Mouse (Mus musculus) neural tube, embryonic 13.5 days (tissue): Measurements from ENCODE around the gene Slc20a1. TPM values are rescaled to one million over a fixed set of nuclear protein-coding genes. Genes with fewer than 3 reads are reported as not detected.

Source experiments
- ATAC-seq: fragments of 200-750 bp; cut with Nextera tagmentation; 2 replicates; pipeline ENCODE4 v1.8.0; 2017; ENCODE audit warnings: low read depth, mild to moderate bottlenecking, moderate TSS enrichment, moderate library complexity
- H3K27ac ChIP-seq: fragments of 300-500 bp; sonication (generic); replicated peaks from 2 replicates; pipeline ENCODE4 v1.5.1; 2015; ENCODE audit warnings: moderate library complexity, mild to moderate bottlenecking, inconsistent platforms
- H3K27me3 ChIP-seq: fragments of 300-500 bp; sonication (generic); 2 replicates; pipeline ENCODE4 v1.6.1; 2015; ENCODE audit warnings: mild to moderate bottlenecking, inconsistent platforms
- H3K36me3 ChIP-seq: fragments of 300-500 bp; sonication (generic); 2 replicates; pipeline ENCODE4 v1.6.1; 2015; ENCODE audit warnings: mild to moderate bottlenecking, inconsistent platforms
- H3K4me1 ChIP-seq: fragments of 300-500 bp; sonication (generic); replicated peaks from 2 replicates; pipeline ENCODE4 v1.6.1; 2015; ENCODE audit warnings: inconsistent platforms
- H3K4me2 ChIP-seq: fragments of 300-500 bp; sonication (generic); 2 replicates; pipeline ENCODE4 v1.6.1; 2015; ENCODE audit warnings: inconsistent platforms, mild to moderate bottlenecking, moderate library complexity
- H3K4me3 ChIP-seq: fragments of 300-500 bp; sonication (generic); 2 replicates; pipeline ENCODE4 v1.5.1; 2015; ENCODE audit warnings: mild to moderate bottlenecking, inconsistent platforms
- H3K9ac ChIP-seq: fragments of 300-500 bp; sonication (generic); 2 replicates; pipeline ENCODE4 v1.6.1; 2015; ENCODE audit warnings: moderate library complexity, mild to moderate bottlenecking, inconsistent platforms
- H3K9me3 ChIP-seq: fragments of 300-500 bp; sonication (generic); 2 replicates; pipeline ENCODE4 v1.6.1; 2016; ENCODE audit warnings: inconsistent platforms
- WGBS: fragments of 180-500 bp; shearing (Covaris S2); methylation state at CpG from one replicate; pipeline ENCODE4 v1.1.7; 2015; 5-methylcytosine and 5-hydroxymethylcytosine counted together
- polyA plus RNA-seq: library from polyadenylated mRNA; unstranded; fragments of >200 nt; fragmentation: Nextera tagmentation; extraction: Ambion mirVana; gene quantifications from 2 replicates; pipeline ENCODE4 v1.2.1, GENCODE M21; 2015

Gene Slc20a1
- polyA plus RNA-seq, 1 experiment from 2014 or later: 43.2 TPM

DNA sequence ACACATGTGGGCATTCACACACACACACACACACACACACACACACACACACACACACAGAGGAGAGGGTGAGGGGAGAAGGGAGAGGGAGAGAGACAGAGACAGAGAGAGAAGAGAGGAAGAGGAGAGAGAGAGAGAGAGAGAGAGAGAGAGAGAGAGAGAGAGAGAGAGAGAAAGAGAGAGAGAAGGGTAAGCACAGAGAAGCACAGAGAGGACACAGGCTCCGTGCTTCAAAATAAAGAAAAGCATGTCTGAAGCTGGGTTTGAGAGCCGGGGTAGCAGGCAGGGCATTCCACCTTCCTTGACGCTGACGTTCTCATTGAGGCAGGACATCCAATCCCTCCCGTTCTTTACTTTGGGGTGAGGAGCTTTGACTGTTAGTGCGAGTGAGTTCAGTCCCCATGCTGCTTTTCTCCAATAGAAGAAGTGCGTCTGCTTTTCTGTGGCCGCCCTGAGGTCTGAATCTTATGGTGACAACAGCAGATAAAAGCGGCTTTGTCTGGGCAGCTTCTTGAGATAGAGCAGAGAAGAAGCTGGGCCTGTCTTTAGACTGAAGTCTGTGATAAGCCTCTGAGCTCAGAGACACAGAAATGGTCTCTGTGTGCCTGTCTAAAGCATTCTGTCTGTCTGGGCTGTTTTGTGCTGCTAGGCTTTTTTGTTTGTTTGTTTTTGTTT, 35.4 kb downstream of the Slc20a1 start:
- Histone ChIP-seq H3K4me2 (no peak overlapping the region), H3K4me1 (no peaks in the 10 kb centered on the region), H3K9ac (no peak overlapping the region), H3K9me3 (no peaks in the 10 kb centered on the region), H3K27me3 (no peaks in the 10 kb centered on the region), H3K27ac (no peak overlapping the region), H3K36me3 (no peaks in the 10 kb centered on the region), H3K4me3 (no peak overlapping the region)
- 59% methylated on average over 9 of the region's 9 CpGs for WGBS
- ATAC-seq: no peak

DNA sequence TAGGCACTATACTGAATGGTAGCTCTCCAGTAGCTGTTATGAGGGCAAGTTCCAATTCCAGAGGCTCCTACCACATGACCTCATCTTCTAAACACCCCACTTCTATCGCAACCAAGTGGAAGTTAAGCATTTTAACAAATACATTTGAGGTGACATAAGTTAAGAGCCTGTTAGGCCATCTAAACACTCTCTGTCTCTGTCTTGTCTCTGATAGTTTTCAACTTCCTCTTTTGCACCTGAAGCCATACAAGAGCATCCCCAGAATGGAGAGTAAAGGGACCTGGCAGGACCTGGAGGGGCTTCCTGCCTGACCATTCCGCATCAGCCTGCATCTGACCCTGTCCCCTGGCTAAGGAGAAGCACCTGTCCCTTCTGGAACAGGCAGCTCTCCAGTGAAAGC, 36.2 kb downstream of the Slc20a1 start:
- no peak for ATAC-seq

DNA sequence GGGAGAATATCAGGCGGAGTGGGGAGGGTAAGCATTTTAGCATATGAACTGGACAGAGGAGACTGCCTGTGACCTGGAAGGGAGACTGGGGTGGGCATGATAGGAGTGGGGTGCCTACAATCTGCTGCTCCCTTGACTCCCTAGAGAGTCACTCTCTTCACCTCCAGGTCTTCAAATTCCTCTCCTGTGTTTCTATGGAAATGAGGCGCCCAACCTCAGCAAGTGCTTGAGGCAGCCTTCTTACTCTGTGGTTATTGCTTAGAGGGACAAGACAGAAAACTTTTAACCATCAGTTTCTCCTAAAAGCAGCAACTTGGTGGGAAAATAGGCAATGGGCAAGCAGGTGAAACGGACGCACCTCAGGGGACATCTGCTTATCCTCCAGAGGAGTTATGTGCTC, 38.0 kb downstream of the Slc20a1 start:
- 79% methylated on average over 4 of the region's 4 CpGs for WGBS
- Histone ChIP-seq H3K4me2 (no peak overlapping the region), H3K4me3 (no peak overlapping the region), H3K27ac (no peak overlapping the region), H3K36me3 (no peaks in the 10 kb centered on the region), H3K4me1 (no peaks in the 10 kb centered on the region), H3K9me3 (no peaks in the 10 kb centered on the region), H3K27me3 (no peaks in the 10 kb centered on the region), H3K9ac (no peak overlapping the region)
- no peak for ATAC-seq

More for the DNA sequence above, 36.2 kb downstream of the Slc20a1 start:
- Histone ChIP-seq H3K4me2 (no peak overlapping the region), H3K4me3 (no peak overlapping the region), H3K27me3 (no peaks in the 10 kb centered on the region), H3K27ac (no peak overlapping the region), H3K4me1 (no peaks in the 10 kb centered on the region), H3K9me3 (no peaks in the 10 kb centered on the region), H3K36me3 (no peaks in the 10 kb centered on the region), H3K9ac (no peak overlapping the region)
- WGBS: 86% methylated on average over 2 of the region's 2 CpGs

DNA sequence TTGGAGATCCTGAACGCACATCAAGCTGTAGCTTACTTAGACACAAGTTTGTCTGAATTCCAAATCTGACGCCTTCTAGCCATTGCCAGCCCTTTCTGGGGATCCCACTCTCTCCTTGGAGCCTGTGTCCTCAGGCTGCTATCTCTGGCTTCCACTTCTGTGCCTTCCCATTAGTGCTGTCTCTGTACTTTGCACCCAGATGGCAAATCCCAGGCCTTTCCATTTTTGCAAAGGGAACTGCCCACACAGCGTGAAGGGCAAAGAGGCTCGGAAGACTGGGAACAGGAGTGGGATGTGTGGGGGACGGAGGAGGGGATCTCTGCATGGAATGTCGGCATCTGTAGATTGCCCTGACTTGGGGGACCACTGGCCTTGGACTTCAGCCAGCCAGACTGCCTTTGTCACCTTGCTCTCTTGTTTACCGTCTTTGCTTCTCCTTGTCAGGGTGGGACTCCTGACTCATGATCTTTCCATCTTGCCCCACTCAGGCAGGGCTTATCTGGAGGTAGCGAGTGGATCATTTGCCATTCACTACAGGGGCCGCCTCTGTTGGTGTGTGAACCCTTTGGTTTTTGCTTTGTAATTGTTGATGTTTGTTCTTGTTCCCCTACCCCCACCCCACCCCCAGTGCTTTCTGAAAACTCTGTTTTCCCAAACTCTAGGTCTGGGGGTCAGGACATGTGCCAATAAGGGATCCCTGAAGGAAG, 42.3 kb downstream of the Slc20a1 start:
- Histone ChIP-seq H3K27ac (no peak overlapping the region), H3K27me3 (no peaks in the 10 kb centered on the region), H3K4me3 (no peak overlapping the region), H3K9ac (no peak overlapping the region), H3K4me1 (no peaks in the 10 kb centered on the region), H3K9me3 (no peaks in the 10 kb centered on the region), H3K36me3 (no peaks in the 10 kb centered on the region), H3K4me2 (no peak overlapping the region)
- no peak for ATAC-seq
- WGBS: 71% methylated on average over 9 of the region's 9 CpGs

DNA sequence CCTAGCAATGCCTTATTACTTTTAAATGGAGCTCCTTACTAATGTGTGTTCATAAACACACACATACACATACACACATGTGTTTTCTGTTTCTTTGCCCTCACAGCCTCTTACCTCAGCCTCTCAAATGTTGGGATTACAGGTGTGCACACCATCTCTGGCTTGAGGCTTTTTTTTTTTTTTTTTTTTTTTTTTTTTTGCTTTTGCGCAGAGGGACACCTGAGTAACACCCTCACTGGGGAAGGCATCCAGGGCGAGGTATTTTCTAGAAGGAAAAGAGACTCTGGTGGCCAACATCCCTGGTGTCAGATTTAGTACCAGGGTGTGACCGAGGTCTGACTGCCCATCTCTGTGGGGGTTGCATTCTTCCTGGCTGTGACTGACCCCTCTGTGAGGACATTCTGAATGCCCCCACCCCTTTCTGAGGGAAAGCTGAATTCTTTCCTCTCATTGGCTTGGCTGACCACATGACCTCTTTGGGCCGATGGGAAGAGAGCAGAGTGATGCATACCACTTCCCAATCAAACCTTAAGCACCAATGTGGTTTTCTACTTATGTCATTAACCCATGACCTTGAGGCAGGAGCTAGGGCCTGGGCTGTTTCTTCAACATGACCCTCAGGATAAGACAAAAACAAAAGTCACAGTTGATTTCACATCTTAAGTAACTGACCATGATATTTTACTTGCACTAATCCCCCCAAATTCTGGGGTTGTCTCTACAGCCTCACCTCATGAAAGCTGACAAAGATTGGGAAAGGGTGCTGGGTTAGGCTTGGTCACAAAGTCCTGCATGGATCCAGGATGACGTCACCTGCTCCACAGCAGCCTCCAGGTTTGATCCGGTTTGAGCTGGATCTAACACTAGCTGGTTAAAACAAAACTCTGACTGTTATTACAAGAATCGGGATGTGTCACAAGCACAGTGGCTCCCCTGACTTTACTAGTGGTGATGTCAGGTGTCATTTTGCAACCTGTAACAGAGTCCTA, 43.6 kb downstream of the Slc20a1 start:
- WGBS: 67% methylated on average over 7 of the region's 7 CpGs

DNA sequence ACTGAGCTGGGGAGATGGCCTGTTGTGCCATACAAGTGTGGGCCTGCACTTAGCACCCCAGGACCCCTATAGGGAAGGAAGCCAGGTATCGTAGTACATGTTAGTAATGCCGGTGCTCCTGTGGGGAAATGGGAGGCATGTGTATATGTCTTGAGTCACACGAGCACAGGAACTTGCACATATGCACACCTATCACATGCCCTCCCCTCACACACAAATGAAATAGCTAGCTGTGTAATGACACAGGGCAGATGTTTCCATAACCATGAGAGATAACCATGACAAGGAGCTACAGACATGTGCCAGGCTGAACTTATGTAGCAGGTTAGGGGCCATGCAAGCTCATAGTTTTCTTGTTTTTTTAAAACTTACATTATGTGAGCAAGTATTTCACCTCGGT, 44.4 kb downstream of the Slc20a1 start:
- no peak overlapping the region for H3K27ac ChIP-seq
- H3K4me3 ChIP-seq: no peak overlapping the region
- no peaks in the 10 kb centered on the region for H3K27me3 ChIP-seq
- H3K4me1 ChIP-seq: no peaks in the 10 kb centered on the region
- no peak for ATAC-seq
- 89% methylated on average over 4 of the region's 4 CpGs for WGBS
- no peak overlapping the region for H3K9ac ChIP-seq
- H3K9me3 ChIP-seq: no peaks in the 10 kb centered on the region
- H3K36me3 ChIP-seq: no peaks in the 10 kb centered on the region
- H3K4me2 ChIP-seq: no peak overlapping the region

More for the DNA sequence above, 43.6 kb downstream of the Slc20a1 start:
- no peaks in the 10 kb centered on the region for H3K9me3 ChIP-seq
- H3K27ac ChIP-seq: no peak overlapping the region
- H3K27me3 ChIP-seq: no peaks in the 10 kb centered on the region
- no peak overlapping the region for H3K4me3 ChIP-seq
- H3K9ac ChIP-seq: no peak overlapping the region
- no peak overlapping the region for H3K4me2 ChIP-seq
- no peaks in the 10 kb centered on the region for H3K4me1 ChIP-seq
- no peak for ATAC-seq
- no peaks in the 10 kb centered on the region for H3K36me3 ChIP-seq

DNA sequence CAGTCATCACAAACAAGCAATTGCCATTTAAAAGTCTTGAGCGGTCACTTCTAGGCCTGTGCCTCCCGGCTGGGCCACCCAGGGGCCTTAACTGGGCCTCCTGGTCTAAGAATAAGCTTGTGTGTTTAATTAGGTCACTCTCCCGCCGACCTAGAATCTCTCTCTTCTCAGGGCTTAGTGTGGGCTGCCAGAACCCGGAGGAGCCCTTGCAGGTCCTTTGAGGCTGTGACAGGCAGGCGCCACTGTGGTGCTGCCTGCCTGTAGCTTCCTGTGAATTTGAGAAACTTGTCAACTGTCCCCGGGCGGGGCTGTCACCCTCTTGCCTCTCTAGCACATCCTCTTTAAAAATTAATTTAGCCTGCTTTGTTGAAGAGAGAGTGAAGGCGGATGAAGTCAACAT, 45.2 kb downstream of the Slc20a1 start:
- Histone ChIP-seq H3K27me3 (no peaks in the 10 kb centered on the region), H3K4me1 (no peaks in the 10 kb centered on the region), H3K9ac (no peak overlapping the region), H3K27ac (no peak overlapping the region), H3K4me3 (no peak overlapping the region), H3K9me3 (no peaks in the 10 kb centered on the region), H3K36me3 (no peaks in the 10 kb centered on the region), H3K4me2 (no peak overlapping the region)
- ATAC-seq: no peak
- WGBS: 70% methylated on average over 9 of the region's 9 CpGs

DNA sequence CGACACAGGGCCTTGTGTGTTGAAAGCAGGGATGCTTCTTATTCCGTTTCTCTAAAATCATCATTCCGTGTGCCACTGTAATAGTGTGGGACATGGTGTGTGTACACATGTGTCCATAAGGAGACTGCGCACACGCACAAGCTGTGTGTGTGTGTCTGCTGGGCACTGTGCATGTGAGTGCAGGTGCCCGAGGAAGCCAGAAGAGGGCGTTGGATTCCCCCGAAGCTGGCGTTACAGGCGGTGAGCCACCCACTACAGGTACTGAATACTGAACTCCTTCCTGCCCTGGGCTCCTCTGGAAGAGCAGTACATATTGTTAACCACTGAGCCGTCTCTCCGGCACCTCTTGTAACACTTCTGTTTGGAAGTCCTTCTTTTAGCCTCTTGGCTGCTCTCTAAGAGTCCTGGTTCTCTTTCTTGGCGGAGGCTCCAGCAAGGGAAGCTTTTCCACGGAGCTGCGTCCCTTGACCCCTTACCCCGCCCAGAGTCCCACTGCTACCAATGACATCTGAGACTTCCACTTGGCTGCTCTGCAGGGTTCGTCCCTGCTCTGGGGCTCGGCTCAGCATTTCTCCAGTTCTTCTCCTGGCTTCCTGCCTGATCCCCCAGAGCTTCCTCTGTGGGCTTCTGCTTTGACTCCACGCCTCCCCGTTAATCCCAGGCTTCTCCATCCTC, 46.0 kb downstream of the Slc20a1 start:
- Histone ChIP-seq H3K36me3 (no peaks in the 10 kb centered on the region), H3K9ac (no peak overlapping the region), H3K27ac (no peak overlapping the region), H3K4me3 (no peak overlapping the region), H3K4me1 (no peaks in the 10 kb centered on the region), H3K4me2 (no peak overlapping the region), H3K9me3 (no peaks in the 10 kb centered on the region), H3K27me3 (no peaks in the 10 kb centered on the region)
- 85% methylated on average over 20 of the region's 20 CpGs for WGBS
- no peak for ATAC-seq

DNA sequence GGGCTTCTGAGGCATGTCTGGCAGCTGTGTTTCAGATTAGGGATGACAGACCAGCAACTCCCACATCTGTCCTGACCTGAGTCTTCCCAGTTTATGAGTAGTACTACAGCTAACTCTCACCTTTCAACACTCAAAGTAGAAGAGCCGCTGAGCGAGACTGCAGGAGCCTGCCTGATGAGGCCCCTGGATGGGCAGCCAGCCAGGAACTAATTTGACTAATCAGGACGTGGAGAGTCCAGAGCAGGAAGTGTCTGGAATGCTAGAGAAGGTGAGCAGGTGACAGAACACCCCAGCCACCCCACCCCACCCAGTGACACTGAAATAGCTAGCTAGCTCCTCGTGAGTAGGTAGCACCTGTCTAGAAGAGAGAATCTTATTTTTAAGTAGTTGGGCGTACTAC, 47.1 kb downstream of the Slc20a1 start:
- Histone ChIP-seq H3K9ac (no peak overlapping the region), H3K36me3 (no peaks in the 10 kb centered on the region), H3K27me3 (no peaks in the 10 kb centered on the region), H3K4me3 (no peak overlapping the region), H3K4me2 (no peak overlapping the region), H3K9me3 (no peaks in the 10 kb centered on the region), H3K27ac (no peak overlapping the region), H3K4me1 (no peaks in the 10 kb centered on the region)
- WGBS: 64% methylated on average over 5 of the region's 5 CpGs
- no peak for ATAC-seq

DNA sequence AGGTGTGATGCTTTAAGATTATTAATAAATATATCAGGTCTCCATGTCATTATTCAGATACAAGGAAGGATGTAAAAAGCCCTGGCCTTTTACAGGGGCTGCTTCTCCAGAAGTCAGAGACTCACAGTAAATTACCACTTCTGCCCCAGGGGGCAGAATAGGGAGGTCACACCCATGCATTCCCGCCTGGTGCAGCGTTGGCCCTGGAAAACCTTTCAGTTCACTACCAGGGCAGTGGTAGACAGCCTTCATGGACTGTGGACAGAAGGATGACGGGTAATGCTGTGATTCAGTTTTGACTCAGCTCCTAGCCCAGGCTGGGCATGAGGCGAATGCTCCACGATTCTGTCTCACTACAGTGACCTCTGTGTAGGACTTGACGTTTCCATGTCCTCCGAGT, 47.9 kb downstream of the Slc20a1 start:
- Histone ChIP-seq H3K9me3 (no peaks in the 10 kb centered on the region), H3K4me1 (no peaks in the 10 kb centered on the region), H3K27ac (no peak overlapping the region), H3K9ac (no peak overlapping the region), H3K4me3 (no peak overlapping the region), H3K36me3 (no peaks in the 10 kb centered on the region), H3K27me3 (no peaks in the 10 kb centered on the region), H3K4me2 (no peak overlapping the region)
- ATAC-seq: no peak
- WGBS: 74% methylated on average over 7 of the region's 7 CpGs

DNA sequence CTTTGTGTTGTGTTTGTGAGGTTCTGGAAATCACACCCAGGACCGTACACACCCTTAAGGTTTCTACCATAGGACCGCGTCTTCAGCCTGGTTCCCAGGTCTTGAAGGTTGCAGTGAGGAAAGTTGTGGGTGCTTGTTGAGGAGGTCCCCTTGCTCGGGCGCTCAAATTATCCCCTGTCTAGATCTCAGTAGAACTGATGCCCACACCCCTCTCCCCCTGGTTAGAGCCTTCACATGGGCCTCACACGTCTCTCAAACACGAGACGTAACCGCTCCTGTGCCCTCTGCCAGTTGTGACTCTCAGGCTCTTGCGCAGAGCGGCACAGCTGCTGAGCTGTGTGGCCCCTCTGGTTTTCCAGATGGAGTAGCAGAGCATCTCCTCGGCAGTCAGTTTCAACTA, 48.4 kb downstream of the Slc20a1 start:
- H3K4me3 ChIP-seq: no peak overlapping the region
- H3K36me3 ChIP-seq: no peaks in the 10 kb centered on the region
- H3K4me2 ChIP-seq: no peak overlapping the region
- WGBS: 93% methylated on average over 12 of the region's 12 CpGs
- no peak for ATAC-seq
- H3K27me3 ChIP-seq: no peaks in the 10 kb centered on the region
- no peaks in the 10 kb centered on the region for H3K4me1 ChIP-seq
- no peak overlapping the region for H3K27ac ChIP-seq
- H3K9me3 ChIP-seq: no peaks in the 10 kb centered on the region
- H3K9ac ChIP-seq: no peak overlapping the region

DNA sequence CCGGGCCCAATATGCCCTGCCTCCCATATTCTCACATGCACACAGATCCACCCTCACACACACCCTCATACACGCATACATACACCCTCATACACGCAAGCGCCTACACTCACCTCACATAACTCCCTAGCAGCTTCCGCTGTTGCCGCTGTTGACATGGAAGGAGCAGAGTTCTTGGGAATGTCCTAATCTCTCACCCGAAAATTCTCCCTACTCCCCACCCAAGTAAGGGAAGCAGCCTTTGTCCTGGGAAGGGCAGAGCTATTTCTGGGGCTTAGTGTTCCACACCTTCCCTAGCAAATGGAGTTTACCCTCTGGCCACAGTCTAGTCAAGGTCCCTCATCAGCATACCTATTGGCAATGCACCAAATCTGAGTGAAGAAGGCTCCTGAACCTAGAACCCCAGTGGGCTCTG, 49.1 kb downstream of the Slc20a1 start:
- Histone ChIP-seq H3K27me3 (no peaks in the 10 kb centered on the region), H3K36me3 (no peaks in the 10 kb centered on the region), H3K9ac (no peak overlapping the region), H3K4me1 (no peaks in the 10 kb centered on the region), H3K4me3 (no peak overlapping the region), H3K9me3 (no peaks in the 10 kb centered on the region), H3K27ac (no peak overlapping the region), H3K4me2 (no peak overlapping the region)
- 92% methylated on average over 7 of the region's 7 CpGs for WGBS
- ATAC-seq: no peak
